Mouse (Mus musculus) pancreas, adult 10 weeks (tissue): ENCODE data around the gene Cdk5rap2. TPM values are rescaled to one million over a fixed set of nuclear protein-coding genes. Genes with fewer than 3 reads are reported as not detected.

Experiments used
- polyA plus RNA-seq: library from polyadenylated mRNA; stranded (reverse); fragments of 350-450 nt; fragmentation: Illumina TruSeq; extraction: RNeasy Lipid Tissue Mini Kit (QIAGEN cat#74804); gene quantifications from one replicate; pipeline ENCODE4 v1.2.3, GENCODE M21; 2015; ENCODE audit warnings: low read depth, low replicate concordance; ENCODE audit not compliant: insufficient read depth

Gene Cdk5rap2
- polyA plus RNA-seq, result 0.76 TPM

DNA sequence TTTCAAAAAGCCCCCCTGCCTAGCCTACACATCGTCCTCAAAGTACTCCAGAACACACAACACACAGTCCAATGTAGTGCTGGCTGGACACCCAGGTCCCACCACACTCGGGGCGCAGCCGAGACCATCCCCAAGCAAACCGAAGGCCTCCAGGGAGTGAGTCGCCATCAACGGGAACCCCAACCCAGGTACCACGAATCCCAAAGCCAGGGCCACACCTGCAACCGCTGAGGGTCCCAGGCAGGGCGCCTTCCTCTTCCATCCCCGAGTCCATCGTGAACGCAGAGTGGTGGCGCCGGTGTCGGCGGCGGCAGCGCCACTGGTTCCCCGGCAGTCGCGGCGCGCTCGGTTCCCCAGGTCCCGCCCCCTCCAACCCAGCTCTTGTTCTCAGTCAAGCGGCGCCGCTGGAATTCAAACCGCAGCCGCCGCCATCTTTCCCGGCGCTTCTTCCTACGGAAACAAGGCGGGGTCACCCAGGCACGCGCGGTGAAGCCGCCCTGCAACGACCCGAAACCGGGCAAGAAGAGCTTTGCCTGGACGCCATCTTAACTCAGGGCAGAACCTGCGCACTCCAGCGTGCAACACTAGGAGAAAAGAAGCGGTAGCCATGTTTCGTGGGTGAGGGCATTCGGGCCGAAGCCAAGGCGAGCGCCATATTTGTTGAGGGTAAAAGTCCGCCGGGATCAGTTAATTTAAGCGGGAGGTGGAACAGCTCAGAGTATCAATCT is at the start of gene Cdk5rap2:
Cdk5rap2 (minus strand) TSS at position 450 of the 728 bp plus-strand sequence.

Other genes starting within 250 kb of the Cdk5rap2 start
- gene Megf9, start 124.6 kb upstream of the Cdk5rap2 start, polyA plus RNA-seq, result 2.8 TPM